Mouse (Mus musculus): Measurements from ENCODE around the gene Ofcc1.

Ofcc1 gene

DNA sequence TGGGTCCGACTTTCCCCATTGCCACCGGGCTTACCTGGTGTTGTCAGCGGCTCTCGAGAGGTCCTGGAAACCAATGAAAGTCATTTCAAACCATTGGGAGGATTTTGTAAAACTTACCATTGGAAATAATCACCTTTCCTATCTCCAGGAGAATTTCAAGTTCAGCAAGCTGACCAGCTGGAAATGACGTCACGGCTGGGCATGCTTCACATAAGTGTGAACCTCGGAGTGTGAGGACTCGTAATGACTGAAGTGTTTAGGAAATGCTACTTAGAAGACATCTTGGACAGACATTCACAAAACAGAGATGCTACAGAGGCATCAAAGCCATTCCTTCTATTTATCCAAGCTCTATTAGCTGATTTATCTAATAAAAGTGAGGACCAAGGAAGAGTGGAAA is 361.0 kb downstream of the Ofcc1 start:
- DNase-seq (ENCODE audit: extremely low spot score): no peak

DNA sequence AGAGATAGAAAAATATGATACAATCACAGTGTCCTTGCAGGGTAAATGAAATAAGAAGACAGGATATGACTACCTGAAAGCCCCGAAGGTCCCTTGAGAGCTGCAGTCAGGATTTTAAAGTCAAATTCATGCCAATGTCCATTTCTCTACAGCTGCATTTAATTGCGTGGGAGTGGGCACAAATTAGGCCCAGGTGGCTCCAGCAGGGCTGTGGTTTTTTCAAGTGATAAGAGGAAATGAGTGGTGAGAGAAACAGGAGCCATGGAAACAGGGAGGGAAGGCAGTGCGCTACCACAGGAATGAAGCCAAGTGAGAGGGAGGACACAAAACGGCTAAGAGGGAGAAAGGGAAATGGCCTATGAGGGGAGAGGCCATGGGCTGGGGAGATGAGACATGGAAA is 363.3 kb downstream of the Ofcc1 start:
- no peak for DNase-seq (ENCODE audit: extremely low spot score)

DNA sequence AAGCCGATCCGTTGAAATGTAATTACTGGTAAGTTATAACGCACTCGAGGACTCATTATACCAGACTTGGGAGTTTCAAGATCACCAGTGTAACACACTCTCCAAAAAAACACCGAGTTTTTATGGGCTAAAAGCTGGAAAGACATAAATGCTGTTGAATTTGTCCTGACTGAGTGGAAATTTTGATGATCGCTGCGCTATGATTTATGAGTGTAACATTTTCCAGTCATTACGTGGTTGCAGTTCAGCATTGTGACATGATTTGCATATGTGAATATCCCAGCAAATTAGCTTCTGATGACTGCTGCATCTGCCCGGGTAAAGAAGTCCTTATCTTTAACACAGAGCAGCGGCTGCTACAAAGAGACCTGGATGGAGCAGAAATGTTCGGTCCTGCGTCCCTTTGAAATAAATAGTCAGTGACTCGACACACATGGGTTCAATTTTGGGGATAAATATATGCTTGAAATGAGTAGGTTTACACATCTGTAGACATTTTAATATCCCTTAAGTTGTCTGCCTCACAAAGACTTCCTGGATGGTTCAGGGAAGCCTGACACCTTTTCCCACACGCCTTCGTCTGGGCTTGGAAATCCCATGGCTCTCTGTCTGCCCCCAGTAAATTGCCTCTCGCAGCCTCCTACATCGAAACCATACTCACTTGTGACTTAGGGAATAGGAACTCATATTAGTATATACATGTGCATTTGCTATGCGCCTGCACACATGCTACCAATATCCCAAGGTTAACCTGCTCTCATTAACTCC is 381.8 kb downstream of the Ofcc1 start:
- DNase-seq (ENCODE audit: extremely low spot score): no peak

DNA sequence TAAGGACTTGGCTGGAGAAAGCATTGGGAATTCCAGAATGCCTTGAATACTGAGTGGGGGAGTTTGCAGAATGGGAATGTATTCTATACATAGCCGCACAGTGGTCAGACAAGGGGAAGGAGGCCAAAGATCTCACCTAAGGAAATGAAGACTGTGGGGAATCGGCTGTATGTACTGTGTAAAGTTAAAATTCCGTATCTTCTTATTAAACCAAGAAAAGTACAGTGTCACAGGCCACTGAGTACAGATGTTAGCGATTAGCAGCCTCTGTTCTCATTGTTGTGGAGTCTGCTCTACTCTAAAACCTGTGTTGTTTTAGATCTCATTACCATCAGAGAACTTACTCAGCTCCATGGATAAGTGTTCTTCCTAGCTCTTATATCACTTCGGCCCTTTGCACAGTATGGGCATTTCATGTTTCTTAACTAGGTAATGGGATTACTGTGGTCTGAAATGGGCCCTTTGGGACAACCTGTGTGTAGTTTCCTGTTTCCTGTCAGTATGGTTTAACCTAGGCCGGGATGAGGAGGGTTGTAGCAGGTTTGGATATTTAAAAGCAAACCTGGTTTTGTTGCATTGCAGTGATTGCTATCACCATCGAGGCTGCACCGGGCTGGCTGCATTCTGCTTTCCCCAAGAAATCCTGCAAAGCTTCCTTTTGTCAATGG is 392.8 kb downstream of the Ofcc1 start:
- no peak for DNase-seq (ENCODE audit: extremely low spot score)

DNA sequence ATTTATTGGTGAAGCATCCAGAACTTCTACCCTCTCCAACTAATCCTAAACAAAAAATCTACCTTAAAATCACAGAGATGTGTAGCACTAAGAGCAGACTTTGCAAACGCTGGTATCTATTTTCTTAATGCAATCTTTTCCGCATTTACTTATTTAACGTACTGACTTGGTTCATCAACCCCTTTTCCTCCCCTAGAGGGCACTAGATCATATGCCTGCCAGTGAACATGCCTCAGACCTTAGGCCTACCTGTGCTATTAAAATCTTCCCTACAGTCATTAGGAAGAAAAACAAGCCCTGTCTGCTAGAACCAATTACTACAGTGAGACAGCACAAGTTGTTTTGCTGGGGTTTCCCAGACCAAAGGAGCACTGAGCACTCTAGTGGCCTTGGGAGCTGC is 404.0 kb downstream of the Ofcc1 start:
- no peak for DNase-seq (ENCODE audit: extremely low spot score)

DNA sequence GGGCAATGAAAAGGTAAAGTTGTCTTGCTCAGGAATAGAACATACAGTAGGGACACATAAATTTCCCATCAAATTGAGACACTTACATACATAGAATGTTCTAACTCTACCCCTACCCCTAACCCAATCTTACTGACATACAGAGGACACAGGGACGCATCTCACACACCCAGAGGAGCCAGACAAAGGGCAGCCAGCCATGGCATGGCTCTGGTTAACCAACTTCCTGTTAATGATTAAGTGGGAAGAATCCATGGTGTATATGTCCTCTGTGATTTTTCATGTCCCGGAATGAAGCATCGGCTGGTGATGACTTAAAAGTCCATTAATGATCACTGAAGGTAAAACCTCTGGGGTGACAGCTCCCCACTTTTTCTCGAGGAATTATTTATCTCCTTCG is 405.2 kb downstream of the Ofcc1 start:
- no peak for DNase-seq (ENCODE audit: extremely low spot score)
